ENCODE assay signal across 21 mouse cellular contexts in genomic region chr6:48399906-48400305, GRCm38 (mm10). TPM values are rescaled to one million over a fixed set of nuclear protein-coding genes. Genes with fewer than 3 reads are reported as not detected.
DNase-seq lines count a peak whose midpoint lies in the region; ATAC-seq and TF ChIP-seq lines count a peak whose summit lies in the region.
"Had no signal": no experiment of that assay in that cellular context is flagged by ENCODE, and none has a peak within 500 bp of the region (broad histone marks: within the 10 kb centered on the region; RNA-seq: fewer than 3 reads in every experiment).

No protein-coding gene starts in this region.

- no peak for TF ChIP-seq CTCF in heart, postnatal 0 days (IDR thresholded peaks at IDR 0.05; ENCODE audit: low read depth)

- no peak overlapping the region for H3K9ac ChIP-seq in heart, postnatal 0 days (replicated peaks; ENCODE audit: low read depth, low read length)
- H3K9ac ChIP-seq in heart, embryonic 12.5 days, result no peak overlapping the region
- no peak overlapping the region for H3K9ac ChIP-seq in kidney, embryonic 14.5 days (ENCODE audit: low read depth, low read length)
- H3K9ac ChIP-seq: forebrain, embryonic 13.5 days; forebrain, postnatal 0 days; hindbrain, embryonic 13.5 days had no signal

- H3K4me1 ChIP-seq in heart, postnatal 0 days (ENCODE audit: control insufficient read depth, insufficient read depth), result peaks cover 37% of the 10 kb centered on the region
- peaks cover 55% of the 10 kb centered on the region for H3K4me1 ChIP-seq in heart, embryonic 12.5 days (replicated peaks)
- peaks cover 10% of the 10 kb centered on the region for H3K4me1 ChIP-seq in kidney, embryonic 14.5 days (ENCODE audit: control insufficient read depth, insufficient read depth, low read length)

- H3K36me3 ChIP-seq in heart, postnatal 0 days (replicated peaks; ENCODE audit: control insufficient read depth, insufficient read depth, low read length), result peaks cover 14% of the 10 kb centered on the region
- H3K36me3 ChIP-seq in heart, embryonic 12.5 days, result peaks cover 20% of the 10 kb centered on the region
- peaks cover 13% of the 10 kb centered on the region for H3K36me3 ChIP-seq in kidney, embryonic 14.5 days (ENCODE audit: control insufficient read depth, insufficient read depth, low read length)
- H3K36me3 ChIP-seq: G1E had no signal

- no peak overlapping the region for H3K27ac ChIP-seq in heart, postnatal 0 days (ENCODE audit: low read depth)
- no peak overlapping the region for H3K27ac ChIP-seq in heart, embryonic 12.5 days (ENCODE audit: poor library complexity, severe bottlenecking)
- no peak overlapping the region for H3K27ac ChIP-seq in kidney, embryonic 14.5 days (ENCODE audit: low read depth, low read length)
- H3K27ac ChIP-seq: embryonic facial prominence, embryonic 10.5 days; forebrain, embryonic 13.5 days; hindbrain, embryonic 13.5 days; hindbrain, postnatal 0 days had no signal

- no peak overlapping the region for H3K4me2 ChIP-seq in heart, postnatal 0 days (ENCODE audit: low read depth, low read length)
- no peak overlapping the region for H3K4me2 ChIP-seq in heart, embryonic 12.5 days
- no peak overlapping the region for H3K4me2 ChIP-seq in kidney, embryonic 14.5 days (replicated peaks; ENCODE audit: low read depth, low read length)
- H3K4me2 ChIP-seq: forebrain, embryonic 13.5 days; heart, embryonic 11.5 days; hindbrain, embryonic 13.5 days had no signal

- no peaks in the 10 kb centered on the region for H3K9me3 ChIP-seq in heart, postnatal 0 days (replicated peaks; ENCODE audit: control insufficient read depth, low read length)
- H3K9me3 ChIP-seq in heart, embryonic 12.5 days (replicated peaks), result no peaks in the 10 kb centered on the region
- no peaks in the 10 kb centered on the region for H3K9me3 ChIP-seq in kidney, embryonic 14.5 days (ENCODE audit: control insufficient read depth, low read length)
- H3K9me3 ChIP-seq: embryonic facial prominence, embryonic 10.5 days; forebrain, embryonic 13.5 days; G1E; hindbrain, embryonic 13.5 days had no signal

- ATAC-seq in heart, postnatal 0 days (ENCODE audit: insufficient read depth, low read depth), result no peak
- no peak for ATAC-seq in heart, embryonic 12.5 days (ENCODE audit: insufficient number of reproducible peaks, low FRiP score)
- ATAC-seq in kidney, embryonic 14.5 days (ENCODE audit: low FRiP score, low TSS enrichment), result no peak
- ATAC-seq: CD4-positive, CD25-positive, alpha-beta regulatory T cell, adult 4 months; forebrain, embryonic 13.5 days; forebrain, postnatal 0 days; hindbrain, postnatal 0 days had no signal

- peak; percentile 3 to 19 for DNase-seq in adrenal gland, adult (ENCODE audit: inconsistent age in 2 of 2, low spot score in 1 of 2)
- DNase-seq in adrenal gland, adult 8-10 months, result no peak
- DNase-seq in cerebellum, adult 9-11 months, result peak; percentile 26
- no peak for DNase-seq in cerebellum, postnatal 4 days (ENCODE audit: low spot score in 2 of 2)
- DNase-seq in heart, postnatal 0 days (ENCODE audit: low spot score), result peak; percentile 25
- peak; percentile 50 for DNase-seq in kidney, adult 9 months
- DNase-seq: adrenal gland, postnatal 14 days; B cell, adult 2 months; forebrain, postnatal 0 days; gastrocnemius, postnatal 25 days; kidney, adult 18-20 months had no signal

- TF ChIP-seq EP300 in heart, postnatal 0 days (IDR thresholded peaks at IDR 0.05; ENCODE audit: low read depth), result no peak

- no peaks in the 10 kb centered on the region for H3K27me3 ChIP-seq in heart, postnatal 0 days (ENCODE audit: control insufficient read depth, insufficient read depth, low read length)
- no peaks in the 10 kb centered on the region for H3K27me3 ChIP-seq in heart, embryonic 12.5 days (replicated peaks)
- H3K27me3 ChIP-seq in kidney, embryonic 14.5 days (ENCODE audit: control insufficient read depth, insufficient read depth, low read length), result no peaks in the 10 kb centered on the region
- H3K27me3 ChIP-seq: forebrain, embryonic 13.5 days; hindbrain, embryonic 13.5 days had no signal

- no peak overlapping the region for H3K4me3 ChIP-seq in heart, postnatal 0 days (ENCODE audit: low read depth, low read length)
- H3K4me3 ChIP-seq in heart, embryonic 12.5 days, result no peak overlapping the region
- no peak overlapping the region for H3K4me3 ChIP-seq in kidney, embryonic 14.5 days (ENCODE audit: low read length)
- H3K4me3 ChIP-seq: embryonic facial prominence, embryonic 10.5 days; forebrain, embryonic 13.5 days; hindbrain, embryonic 13.5 days had no signal

- 75% methylated on average over 5 of the region's 5 CpGs for WGBS in heart, postnatal 0 days
- WGBS in heart, embryonic 12.5 days, result 83% methylated on average over 5 of the region's 5 CpGs
- 92% methylated on average over 5 of the region's 5 CpGs for WGBS in kidney, embryonic 14.5 days

RNA-seq across cellular contexts. Expression of gene Krba1, which starts 4.5 kb away (rescaled TPM):
- total RNA-seq in adrenal gland, adult 8-10 months (2022), result 10 to 100 TPM; 44.0 to 56.6 (median 50.8) TPM
- 26.8 and 33.8 TPM in 2 replicates for total RNA-seq in heart, postnatal 0 days (2014; rRNA removed; ENCODE audit: low replicate concordance)
- 11.7 and 14.8 TPM in 2 replicates for polyA plus RNA-seq in heart, postnatal 0 days (2015; fragmentation: Nextera tagmentation; extraction: Ambion mirVana)
- polyA plus RNA-seq in heart, embryonic 12.5 days (2016; fragmentation: Nextera tagmentation; extraction: Ambion mirVana), result 21.2 and 21.8 TPM in 2 replicates
- polyA plus RNA-seq in kidney, embryonic 14.5 days (2014; fragmentation: Nextera tagmentation; extraction: Ambion mirVana), result 16.0 and 23.4 TPM in 2 replicates
- polyA plus RNA-seq: G1E had no signal

RNA-seq across cellular contexts. Expression of gene Zfp467, which starts 45.7 kb away (rescaled TPM):
- total RNA-seq in adrenal gland, adult 8-10 months (2022), result 10 to 100 TPM; 56.7 to 68.0 (median 60.6) TPM
- 20.2 and 27.4 TPM in 2 replicates for total RNA-seq in heart, postnatal 0 days (2014; rRNA removed; ENCODE audit: low replicate concordance)
- polyA plus RNA-seq in heart, postnatal 0 days (2015; fragmentation: Nextera tagmentation; extraction: Ambion mirVana), result 22.1 and 24.6 TPM in 2 replicates
- 17.1 and 20.4 TPM in 2 replicates for polyA plus RNA-seq in heart, embryonic 12.5 days (2016; fragmentation: Nextera tagmentation; extraction: Ambion mirVana)
- polyA plus RNA-seq in kidney, embryonic 14.5 days (2014; fragmentation: Nextera tagmentation; extraction: Ambion mirVana), result 27.8 and 31.4 TPM in 2 replicates

RNA-seq across cellular contexts. Expression of gene Sspo, which starts 48.1 kb away (rescaled TPM):
- total RNA-seq in adrenal gland, adult 8-10 months (2022), result 1 to 10 TPM; 2.7 to 9.7 (median 5.6) TPM
- 1.0 and 3.4 TPM in 2 replicates for total RNA-seq in heart, postnatal 0 days (2014; rRNA removed; ENCODE audit: low replicate concordance)
- 0.15 TPM in 2 replicates for polyA plus RNA-seq in heart, postnatal 0 days (2015; fragmentation: Nextera tagmentation; extraction: Ambion mirVana)
- polyA plus RNA-seq in heart, embryonic 12.5 days (2016; fragmentation: Nextera tagmentation; extraction: Ambion mirVana), result 0.61 and 0.64 TPM in 2 replicates
- polyA plus RNA-seq in kidney, embryonic 14.5 days (2014; fragmentation: Nextera tagmentation; extraction: Ambion mirVana), result 0.17 and 0.53 TPM in 2 replicates
- total RNA-seq: hematopoietic stem cell, adult 5-6 weeks had no signal
- polyA plus RNA-seq: G1E had no signal

Comparison
In these comparisons a context has a peak if more than half of its experiments do, and no peak if none do; other contexts are left out.
1. DNase-seq: peak in adrenal gland, adult (2 of 2), cerebellum, adult 9-11 months (single experiment), heart, postnatal 0 days (single experiment) and kidney, adult 9 months (single experiment); none in adrenal gland, adult 8-10 months (single experiment) and cerebellum, postnatal 4 days (0 of 2).